Mouse (Mus musculus): ENCODE results near the gene Ern2. TPM values are rescaled to one million over a fixed set of nuclear protein-coding genes. Genes with fewer than 3 reads are reported as not detected.

Ern2 gene
- 1 to 10 TPM in 1 of 2 experiments, under 1 TPM in 1; 0.36 to 1.1 TPM for total RNA-seq (2021)
- long read RNA-seq, partial matches to known transcripts, result 0 of 1 reads
- long read RNA-seq, other reads (novel, unspliced or antisense), result 1 of 1 reads

GRCm38 (mm10) chr7:122186043-122186442, at the start of gene Ern2:
Gene Ern2 (minus strand): TSS chr7:122186207.
- no peak for DNase-seq (ENCODE audit: low spot score in 2 of 2)

DNA sequence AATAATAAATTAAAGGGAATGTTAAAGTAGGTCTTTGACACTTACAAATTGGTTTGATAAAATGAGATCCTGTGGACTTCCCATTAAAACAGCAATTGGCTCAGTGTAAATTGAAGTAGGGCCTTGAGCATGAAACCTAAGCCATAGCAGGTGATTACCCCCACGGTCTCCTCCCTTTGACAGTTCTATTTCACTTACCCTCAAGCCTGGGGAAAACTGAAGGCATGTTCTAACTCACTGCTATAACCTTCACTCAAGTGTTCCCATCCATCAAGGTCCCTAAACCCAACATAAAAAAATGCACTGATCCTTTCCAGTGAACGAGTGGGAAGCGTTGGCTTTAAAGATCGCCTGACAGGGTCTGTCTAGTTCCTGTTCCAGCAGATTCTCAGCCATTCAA, 44.9 kb upstream of the Ern2 start:
- DNase-seq (ENCODE audit: low spot score in 2 of 2), result no peak

DNA sequence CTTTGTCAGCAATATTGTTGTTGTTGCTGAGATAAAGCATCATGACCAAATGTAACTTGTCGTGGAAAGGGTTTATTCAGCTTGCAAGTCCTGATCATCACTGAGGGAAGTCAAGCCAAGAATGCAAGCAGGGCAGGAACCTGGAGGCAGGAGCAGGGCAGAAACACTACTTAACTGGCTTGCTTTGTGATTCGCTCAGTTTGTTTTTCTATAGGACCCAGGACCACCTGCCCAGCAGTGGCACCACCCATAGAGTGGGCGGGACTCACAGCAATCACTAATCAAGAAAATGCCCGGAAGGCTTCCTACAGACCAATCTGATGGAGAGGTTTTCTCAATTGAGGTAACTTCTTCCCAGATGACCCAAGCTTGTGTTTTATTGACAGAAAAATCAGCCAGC, 43.9 kb upstream of the Ern2 start:
- no peak for DNase-seq (ENCODE audit: low spot score in 2 of 2)

DNA sequence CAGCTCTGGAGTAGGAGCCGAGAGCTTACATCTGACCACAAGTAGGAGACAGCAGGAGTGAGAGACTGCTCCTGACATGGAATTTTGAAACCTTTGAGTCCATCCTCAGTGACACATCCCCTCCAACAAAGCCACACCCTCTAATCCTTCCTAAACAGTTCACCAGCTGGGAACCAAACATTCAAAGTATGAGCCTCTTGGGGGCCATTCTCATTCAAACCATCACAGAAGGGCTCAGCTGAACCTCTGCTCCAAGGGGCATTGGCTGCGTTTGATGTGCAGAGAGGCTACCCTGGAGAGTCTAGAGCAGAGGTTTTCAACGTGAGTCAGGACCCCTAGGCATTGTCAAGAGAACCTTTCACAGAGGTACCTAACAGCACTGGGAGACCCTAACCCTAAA, 43.3 kb upstream of the Ern2 start:
- DNase-seq (ENCODE audit: low spot score in 2 of 2), result no peak

DNA sequence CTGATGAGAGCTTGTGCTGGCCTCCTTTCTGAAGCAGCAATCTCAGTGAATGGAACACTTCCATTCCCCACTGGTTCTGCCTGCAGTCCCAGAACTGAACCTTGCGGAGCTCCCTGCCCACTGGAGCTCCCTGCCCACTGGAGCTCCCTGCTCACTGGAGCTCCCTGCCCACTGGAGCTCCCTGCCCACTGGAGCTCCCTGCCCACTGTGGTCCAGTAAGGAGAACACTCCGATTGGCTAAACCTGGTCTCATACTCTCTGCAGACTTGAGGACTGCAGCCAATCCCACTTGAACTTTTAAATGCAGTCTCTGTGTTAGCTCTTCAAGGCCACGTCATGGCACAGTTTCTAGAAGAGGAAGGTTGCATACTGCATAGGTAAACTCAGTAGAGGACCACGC, 40.7 kb upstream of the Ern2 start:
- DNase-seq (ENCODE audit: low spot score in 2 of 2), result no peak

- DNase-seq (ENCODE audit: low spot score in 2 of 2), result no peak
Observed at GRCm38 (mm10) chr7:122226020-122226742, 40.2 kb upstream of the Ern2 start.

DNA sequence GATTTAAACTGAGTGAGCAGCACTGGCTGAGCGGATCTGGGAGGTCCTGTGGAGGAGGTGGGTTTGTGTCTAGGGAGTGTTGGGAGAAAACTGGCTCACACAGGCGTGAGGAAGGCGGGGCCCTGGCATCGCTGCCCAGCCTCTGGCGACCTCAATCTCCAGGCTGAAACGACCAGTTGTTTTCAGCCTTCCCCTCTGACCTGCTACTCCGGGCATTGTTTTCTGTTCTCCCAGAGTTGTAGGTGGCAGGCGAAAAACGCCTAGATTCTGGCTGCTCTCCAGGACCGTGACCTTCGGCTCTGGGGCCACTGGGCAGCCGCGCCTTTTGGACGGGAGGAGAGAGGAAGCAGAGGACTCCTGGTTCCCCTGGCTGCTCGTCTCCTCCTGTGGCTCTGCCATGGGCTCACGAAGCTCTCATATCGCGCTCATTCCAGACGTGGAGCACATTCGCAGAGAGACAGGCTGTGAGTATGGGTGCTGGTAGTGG, 33.4 kb upstream of the Ern2 start, which contains the start of gene Chp2:
Gene Chp2, plus strand, starts transcription at position 182 of the 487 bp plus-strand sequence.
- no peak for DNase-seq (ENCODE audit: low spot score in 2 of 2)

DNA sequence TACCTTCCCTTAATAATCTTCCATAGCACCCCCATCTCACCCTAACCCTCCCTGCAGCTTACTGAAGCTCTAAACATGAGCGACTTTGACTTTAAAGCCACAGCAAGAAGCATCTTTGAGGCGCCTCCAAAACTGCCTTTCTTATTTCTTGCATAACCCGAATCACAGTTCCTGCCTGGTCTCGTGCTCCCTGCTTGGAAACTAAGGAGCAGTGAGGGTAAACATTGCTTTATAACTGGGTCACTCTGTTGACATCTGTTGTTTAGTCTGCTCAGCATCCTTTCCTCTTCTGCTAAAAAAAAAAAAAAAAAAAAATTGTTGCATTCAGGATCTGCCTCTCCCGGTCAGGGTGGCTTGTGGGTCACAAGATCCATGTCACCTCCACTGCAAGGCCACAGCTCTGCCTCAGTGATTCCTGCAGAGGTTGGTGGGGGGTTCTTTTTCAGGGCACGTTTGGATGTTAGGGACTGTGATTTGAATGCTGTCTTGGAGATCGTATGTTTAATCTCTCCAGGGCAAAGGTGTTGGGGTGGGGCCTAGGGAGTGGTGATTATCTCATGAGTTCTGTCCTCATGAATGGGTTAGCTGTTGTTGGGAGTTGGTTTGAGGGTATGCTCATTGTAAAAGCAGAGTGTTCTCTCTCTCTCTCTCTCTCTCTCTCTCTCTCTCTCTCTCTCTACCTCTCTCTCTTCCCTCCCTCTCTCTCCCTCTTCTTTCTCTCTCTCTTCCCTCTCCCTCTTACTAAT, 22.4 kb upstream of the Ern2 start:
- no peak for DNase-seq (ENCODE audit: low spot score in 2 of 2)

DNA sequence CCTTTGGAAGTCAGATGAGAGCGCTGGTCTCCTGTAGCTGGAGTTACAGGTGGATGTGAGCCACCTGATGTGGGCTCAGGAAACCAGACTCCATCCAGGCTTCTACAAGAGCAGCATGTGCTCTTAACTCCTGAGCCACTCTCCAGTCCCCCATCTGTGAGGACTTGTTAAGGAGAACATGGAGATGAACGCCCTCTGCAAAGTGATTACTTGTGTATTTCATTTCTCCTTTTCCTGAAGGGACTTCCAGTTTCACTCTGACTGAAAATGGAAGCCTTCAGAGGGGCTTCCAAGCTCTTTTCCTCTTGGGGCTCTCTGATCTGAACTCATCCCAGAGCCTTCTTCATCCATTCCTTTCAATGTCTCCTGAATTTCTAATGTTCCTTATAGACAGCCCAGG, 20.1 kb upstream of the Ern2 start:
- DNase-seq (ENCODE audit: low spot score in 2 of 2), result no peak

DNA sequence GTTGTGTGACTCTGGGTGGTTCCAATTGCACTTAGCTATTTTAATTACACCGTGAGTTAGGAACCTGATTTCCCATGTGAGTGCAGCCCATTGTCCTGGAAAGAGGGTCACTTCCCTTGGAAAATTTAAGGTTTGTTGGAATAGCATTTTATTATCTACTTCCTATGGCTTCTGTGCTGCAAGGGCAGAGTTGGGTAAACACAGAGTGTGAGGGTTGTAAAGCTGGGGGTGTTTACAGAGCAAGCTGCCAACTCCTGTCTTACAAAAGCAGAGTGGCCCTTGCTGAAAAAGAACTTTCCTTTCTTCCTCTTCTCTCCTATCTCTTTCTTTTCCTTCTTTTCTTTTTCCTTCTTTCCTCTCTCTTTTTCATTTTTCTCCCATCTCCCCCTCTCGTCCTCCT, 17.9 kb upstream of the Ern2 start:
- no peak for DNase-seq (ENCODE audit: low spot score in 2 of 2)

DNA sequence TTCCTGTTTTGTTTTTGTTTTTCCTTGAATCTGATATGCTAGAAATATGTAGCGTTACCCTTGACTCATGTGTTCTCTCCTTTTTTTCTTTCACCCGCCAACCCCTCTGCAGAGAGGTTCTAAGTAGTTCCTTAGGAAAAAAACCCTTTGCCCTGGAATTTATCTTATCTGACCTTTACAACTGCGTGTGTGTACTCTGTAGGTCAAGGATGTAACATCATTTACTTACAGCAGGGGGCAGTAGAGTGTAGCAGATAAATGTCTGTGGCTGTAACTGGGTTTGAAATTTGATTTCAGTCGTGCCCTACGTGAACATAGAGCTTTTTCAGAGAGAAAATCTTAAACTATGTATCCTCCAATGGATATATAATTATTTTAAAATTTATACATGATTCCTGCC, 13.3 kb upstream of the Ern2 start:
- peak; percentile 5 to 54 for DNase-seq (ENCODE audit: low spot score in 2 of 2)

DNA sequence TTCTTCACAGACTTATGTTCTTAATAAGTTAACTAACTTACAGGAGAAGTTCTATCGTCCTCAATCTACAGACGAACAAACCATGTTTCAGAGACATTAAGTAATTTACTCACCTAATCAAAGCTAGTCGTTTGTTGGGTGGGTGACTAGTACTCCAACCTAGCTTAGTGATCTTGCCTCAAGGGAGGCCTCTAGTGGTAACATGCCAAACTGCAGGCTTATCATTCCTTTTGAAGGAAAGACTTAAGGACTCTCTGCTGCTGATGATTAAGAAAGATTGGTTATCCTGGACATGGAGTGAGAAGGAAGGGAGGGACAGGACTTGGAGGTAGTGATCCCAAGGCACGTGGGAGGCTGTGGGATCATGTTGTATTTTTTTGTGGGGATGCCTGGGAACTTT, 11.3 kb upstream of the Ern2 start:
- DNase-seq (ENCODE audit: low spot score in 2 of 2), result peak in 1 of 2 experiments; percentile 72

- no peak for DNase-seq (ENCODE audit: low spot score in 2 of 2)
Observed at GRCm38 (mm10) chr7:122196771-122197170, 10.8 kb upstream of the Ern2 start.

DNA sequence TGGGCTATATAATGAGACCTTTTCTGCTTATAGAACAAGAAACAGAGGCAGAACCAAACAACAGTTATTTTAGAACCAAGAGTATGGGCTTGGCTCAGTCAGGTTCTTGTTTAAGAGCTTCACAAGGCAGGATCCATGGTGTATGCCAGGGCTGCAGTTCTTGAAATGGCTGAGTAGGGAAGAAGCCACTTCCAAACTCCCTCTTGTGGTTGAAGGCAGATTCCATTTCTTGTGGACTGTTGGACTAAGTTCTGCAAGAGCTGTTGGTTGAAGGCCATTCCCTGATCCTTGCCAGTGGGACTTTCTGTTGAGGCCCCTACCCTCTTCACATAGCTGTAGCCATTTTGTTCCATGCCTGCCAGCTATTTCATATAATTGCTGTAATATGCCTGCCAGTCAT, 7.9 kb upstream of the Ern2 start:
- DNase-seq (ENCODE audit: low spot score in 2 of 2), result no peak

DNA sequence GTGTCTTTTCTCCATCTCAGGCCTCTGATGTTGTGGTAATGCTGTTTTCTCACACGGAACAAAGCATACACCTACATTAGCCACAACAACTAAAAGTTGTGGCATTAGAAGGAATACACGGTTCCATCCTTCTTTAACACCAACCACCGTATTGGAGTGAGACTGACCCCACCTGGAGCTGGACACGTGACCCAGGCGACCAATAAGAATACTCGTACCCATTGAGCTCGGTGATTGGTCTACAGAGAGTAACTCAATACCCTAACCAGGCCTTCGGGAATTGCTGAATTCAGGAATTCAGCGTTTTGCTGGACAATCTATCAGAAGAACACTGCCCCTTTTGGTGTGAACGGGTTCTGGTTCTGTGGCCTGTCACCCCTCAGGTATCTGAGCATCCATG, 5.1 kb upstream of the Ern2 start:
- no peak for DNase-seq (ENCODE audit: low spot score in 2 of 2)

GRCm38 (mm10) chr7:122189484-122189883, 3.5 kb upstream of the Ern2 start:
- peak in 1 of 2 experiments; percentile 28 for DNase-seq (ENCODE audit: low spot score in 2 of 2)

- no peak for DNase-seq (ENCODE audit: low spot score in 2 of 2)
Observed at GRCm38 (mm10) chr7:122184569-122184968, 1.4 kb downstream of the Ern2 start.

DNA sequence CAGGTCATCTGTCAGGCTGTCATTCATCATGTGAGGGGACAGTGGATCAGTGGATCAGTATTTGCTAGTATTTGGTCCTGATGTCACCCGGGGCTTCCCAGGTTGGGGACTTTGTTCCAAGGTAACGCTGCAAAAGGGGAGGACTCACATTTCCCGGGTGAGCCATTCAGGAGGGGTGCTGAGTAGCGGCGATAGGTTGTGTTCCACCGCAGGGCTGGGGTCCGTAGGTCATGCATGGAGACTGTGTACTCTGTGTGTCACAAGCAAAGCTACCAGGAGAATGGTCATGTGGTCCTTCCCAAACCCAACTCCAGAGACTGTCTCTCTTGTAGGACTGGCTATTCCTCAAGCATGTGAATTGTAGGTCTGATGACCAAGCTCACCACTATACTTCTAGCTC, 5.3 kb downstream of the Ern2 start:
- no peak for DNase-seq (ENCODE audit: low spot score in 2 of 2)

- DNase-seq (ENCODE audit: low spot score in 2 of 2), result no peak
Observed at GRCm38 (mm10) chr7:122171613-122172012, 14.4 kb downstream of the Ern2 start.

DNA sequence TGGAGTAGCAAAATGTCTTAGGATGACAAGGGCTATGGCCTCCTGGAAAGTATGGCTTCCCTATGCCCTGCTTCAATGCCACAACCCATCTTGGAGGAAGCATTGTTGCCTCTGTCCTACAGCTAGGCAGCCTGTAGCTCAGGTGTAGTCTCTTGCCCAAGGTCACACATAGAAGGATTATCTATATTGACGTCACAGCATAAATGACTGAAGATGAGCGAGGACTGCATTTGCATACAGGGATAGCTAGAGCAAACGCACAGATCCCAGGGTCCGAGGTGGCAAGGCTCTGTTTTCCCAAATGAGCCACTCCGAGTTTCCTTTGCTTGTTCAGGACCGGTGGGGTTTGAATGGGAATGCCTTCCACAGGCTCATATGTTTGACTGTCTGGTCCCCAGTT, 15.3 kb downstream of the Ern2 start:
- DNase-seq (ENCODE audit: low spot score in 2 of 2), result no peak

DNA sequence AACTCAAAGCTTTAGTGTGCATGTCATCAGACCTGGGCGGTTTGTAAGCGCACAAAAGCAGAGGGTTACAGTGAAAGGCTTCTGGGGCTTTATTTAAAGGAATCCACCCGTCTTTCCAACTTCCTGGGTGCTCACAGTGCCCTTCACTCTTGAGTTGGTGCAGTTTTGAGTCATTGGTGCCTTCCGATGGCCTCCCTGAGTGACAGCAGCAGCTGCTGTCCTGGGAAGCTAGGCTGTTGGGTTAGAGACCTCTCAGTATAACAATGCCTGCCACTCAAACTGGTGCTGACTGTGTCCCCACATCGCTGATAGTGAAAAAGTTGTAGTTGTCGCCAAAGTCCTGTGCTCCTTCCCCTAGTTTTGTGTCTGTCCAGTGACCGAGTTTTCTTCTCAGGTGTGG, 18.8 kb downstream of the Ern2 start:
- no peak for DNase-seq (ENCODE audit: low spot score in 2 of 2)

GRCm38 (mm10) chr7:122163766-122164165, 22.2 kb downstream of the Ern2 start:
- no peak for DNase-seq (ENCODE audit: low spot score in 2 of 2)

Measured in layer of hippocampus, adult 18-20 months (tissue).